Mouse (Mus musculus) central nervous system, embryonic 11.5 days (tissue): ENCODE results near the gene Pigq. TPM values are rescaled to one million over a fixed set of nuclear protein-coding genes. Genes with fewer than 3 reads are reported as not detected.

ENCODE experiments used
- polyA plus RNA-seq: library from polyadenylated mRNA; depleted of rRNA; stranded (reverse); fragments of >200 nt; gene quantifications from 2 replicates; pipeline ENCODE4 v1.2.3, GENCODE M21; 2012; rRNA removed

The Pigq gene
- polyA plus RNA-seq, result 78.0 and 105 TPM in 2 replicates

DNA sequence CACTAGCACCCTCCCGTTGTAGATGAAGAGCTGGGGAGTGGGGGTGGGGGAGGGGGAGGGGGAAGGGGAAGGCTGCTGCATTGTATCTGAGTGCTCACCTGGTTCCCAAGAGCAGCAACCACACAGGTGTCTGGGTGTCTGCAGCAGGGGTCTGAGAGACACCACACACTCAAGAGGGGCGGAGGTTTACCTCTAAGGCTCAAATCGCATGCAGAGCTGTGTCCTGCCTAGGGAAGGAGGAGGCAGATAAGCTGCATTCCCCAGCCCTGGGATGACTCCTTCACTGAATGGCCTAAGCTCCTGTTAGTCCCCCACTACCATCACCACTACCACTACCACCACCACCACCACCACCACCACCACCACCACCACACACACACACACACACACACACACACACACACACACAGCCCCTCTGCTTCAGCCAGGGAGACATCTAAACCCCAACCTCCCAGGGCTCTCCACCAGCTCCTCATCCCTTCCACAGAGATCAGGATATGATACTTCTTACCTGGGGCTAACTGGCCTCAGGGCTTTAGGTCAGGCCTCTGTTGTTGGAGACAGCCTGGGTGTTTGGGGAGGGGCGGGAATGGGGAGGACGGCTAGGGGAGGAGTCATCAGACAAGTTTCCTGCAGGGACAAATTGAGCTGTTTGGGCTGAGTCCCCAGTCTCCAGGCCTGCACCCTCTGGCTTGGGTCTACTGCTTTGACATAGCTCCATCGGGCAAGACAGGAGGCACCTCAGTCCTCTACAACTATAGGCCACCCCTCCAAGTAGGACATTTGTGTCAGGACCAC lies at the start of gene Pigq, which contains the start of gene Nhlrc4:
Gene Pigq, minus strand, starts transcription at position 571 of the 798 bp plus-strand sequence.
Gene Nhlrc4, minus strand, starts transcription at position 596 of the 798 bp plus-strand sequence.

DNA sequence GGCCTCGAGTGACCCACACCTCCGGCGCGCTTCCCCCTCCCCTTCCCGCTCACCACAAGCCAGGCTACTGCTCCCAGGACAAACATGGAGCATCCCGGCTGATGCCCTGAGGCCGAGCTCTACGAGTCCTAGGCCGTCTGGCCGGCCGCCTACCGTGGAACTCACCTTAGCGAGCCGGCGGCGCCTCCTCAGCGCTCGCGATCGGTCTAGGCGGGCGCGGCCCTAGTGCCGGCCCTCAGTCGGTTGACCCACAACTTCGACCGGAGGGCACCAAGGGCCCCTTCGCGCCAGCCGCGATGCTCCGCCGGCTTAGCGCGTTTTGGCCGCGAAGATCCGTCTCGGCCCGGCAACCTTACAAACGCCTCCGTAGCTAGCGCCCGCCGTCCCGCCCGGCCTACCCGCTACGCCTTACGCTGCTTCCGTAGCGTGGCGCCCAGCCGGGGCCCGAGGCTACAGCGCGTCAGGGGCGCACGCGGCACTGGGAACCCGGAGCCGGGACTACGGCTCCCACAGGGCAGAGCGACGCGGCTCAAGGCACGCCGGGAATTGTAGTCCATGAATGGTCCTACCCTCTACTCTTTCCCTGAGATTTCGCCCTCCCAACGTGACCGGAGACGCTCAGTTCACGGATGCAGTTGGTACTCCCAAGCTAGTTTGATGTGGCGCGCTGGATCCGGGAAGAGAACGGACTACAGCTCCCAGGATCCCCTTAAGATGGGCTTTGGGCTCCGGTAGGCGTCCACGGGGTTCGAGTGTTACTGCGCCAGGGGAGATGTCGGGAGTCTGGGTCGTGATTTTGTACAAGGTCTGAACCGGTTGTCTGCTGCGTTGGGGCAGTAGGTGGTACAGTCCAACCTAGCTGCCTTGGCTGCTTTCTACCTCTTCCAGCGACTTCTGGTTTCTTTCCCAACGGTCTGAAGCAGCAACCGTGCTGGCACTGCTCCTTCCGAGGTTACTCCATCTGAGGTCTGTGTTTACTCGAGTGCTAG lies 40.9 kb upstream of the Pigq start, which contains the start of gene Capn15:
Gene Capn15, minus strand, starts transcription at position 491 of the 989 bp plus-strand sequence.

DNA sequence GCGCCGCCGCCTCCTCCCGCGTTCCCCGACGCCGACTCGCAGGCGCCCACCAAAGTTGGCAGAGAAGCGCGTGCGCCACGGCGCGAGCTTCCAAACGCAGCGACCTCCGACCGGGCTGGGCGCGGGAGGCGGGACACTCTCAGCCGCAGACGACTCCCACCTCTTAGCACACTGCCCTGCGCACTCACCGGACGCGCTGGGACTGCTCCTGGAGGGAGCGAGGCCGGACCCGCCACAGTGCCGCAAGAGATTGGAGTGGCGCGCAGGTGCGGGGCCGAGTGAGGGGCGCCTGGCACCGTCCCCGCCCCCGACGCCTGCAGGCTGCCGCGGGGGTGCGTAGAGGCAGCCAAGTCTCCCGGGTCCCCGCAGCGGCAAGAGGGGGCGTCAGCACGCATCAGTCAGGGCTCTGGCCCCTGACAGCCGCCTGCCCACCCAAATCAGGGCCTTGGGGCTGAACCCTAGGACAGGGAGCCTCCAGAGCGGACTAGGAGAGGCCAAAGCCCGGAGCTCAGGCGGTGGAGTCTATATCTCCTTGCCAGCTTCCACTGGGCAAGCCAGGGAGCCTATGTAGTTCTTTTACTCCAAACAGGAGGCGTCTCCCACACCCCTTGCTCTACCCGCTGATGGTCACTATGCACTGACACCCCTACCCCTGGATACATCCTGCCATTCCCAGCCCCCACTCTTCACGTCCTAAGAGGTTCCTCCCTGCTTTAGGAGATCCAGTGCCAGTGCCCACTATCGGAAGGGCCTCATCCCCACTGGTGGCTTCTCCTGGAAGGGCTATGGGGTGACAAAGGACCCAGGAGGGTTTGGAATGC lies 7.3 kb upstream of the Pigq start, which contains the start of gene A930017K11Rik:
Gene A930017K11Rik, minus strand, starts transcription at position 763 of the 821 bp plus-strand sequence.

DNA sequence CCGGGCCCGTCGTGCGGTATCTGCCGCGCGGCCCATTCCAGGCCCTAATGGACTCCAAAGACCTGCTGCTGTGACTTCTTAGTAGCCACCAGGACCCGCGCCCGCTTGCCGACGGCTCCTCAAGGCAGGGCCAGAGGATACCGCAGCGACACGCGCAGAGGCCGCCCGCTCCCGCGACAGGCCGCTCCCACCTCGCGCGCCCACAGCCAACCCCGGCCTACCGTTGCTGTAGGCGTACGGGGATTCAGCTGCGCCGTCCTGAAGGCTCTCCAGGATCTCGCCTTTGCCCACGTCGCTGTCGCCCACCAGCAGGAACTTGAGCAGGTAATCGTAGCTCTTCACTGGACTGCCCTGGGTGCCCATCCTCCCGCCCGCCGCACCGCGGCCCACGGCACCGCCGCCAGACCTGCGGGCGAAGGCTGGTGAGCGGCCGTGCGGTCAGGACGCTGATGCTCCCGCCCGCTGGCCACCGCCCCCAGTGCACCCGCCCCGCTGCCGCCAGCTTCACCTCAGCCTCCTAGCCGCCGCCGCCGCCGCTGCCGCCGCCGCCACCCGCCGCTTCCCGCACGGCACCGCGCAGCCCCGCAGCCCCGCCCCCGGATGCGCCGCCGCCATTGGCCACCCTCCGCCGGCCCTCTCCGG lies 25.5 kb downstream of the Pigq start, which contains the start of gene Rab40c:
Gene Rab40c, minus strand, starts transcription at position 584 of the 642 bp plus-strand sequence.

DNA sequence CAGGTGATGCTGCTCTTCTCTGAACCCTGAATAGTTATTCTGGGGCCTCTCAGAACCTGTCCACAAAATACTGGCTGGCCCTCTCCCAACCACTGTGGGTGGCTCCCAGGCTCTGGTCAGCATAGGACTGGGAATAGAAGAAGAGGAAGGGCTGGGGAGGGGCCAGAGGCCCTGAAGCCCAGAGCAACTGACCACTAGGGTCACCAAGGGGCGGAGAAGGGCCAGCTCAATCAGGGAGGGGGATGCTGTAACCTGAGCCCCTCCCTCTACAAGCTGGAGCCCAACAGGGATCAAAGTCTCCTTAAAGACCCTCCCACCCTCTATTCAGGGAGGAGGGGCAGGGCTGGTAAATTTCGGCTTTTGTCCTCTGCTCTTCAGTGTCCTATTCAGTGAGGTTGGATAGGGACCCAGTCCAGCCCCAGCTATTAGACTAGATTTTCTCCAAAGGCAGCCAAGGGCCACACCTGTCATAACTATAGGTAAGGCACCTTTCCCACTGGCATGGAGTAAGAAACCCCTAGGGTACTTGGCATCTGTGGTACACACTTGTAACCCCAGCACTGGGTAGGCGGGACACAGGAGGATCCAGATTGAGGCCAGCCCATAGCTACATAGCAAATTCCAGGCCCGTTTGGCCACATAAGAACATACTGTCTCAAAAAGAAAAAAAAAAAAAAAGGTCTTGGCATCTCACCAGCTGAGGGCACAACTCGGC lies 64.4 kb downstream of the Pigq start, which contains the start of gene Wfikkn1:
Gene Wfikkn1, minus strand, starts transcription at position 663 of the 715 bp plus-strand sequence.

Other genes with a start within 250 kb of the Pigq start
- gene Gng13, start 227.8 kb downstream of the Pigq start, polyA plus RNA-seq, result 0.26 and 0.48 TPM in 2 replicates
- 32.4 and 35.5 TPM in 2 replicates for gene Chtf18, start 217.5 kb downstream of the Pigq start, polyA plus RNA-seq
- gene Rpusd1, start 217.3 kb downstream of the Pigq start, polyA plus RNA-seq, result 18.4 and 32.8 TPM in 2 replicates
- gene Mslnl, start 208.9 kb downstream of the Pigq start, polyA plus RNA-seq, result 0.02 and 0.05 TPM in 2 replicates
- 0.12 and 0.66 TPM in 2 replicates for gene Msln, start 190.6 kb downstream of the Pigq start, polyA plus RNA-seq
- gene Narfl, start 171.2 kb downstream of the Pigq start, polyA plus RNA-seq, result 16.3 and 21.2 TPM in 2 replicates
- 111 and 132 TPM in 2 replicates for gene Haghl, start 159.3 kb downstream of the Pigq start, polyA plus RNA-seq
- 0.09 and 0.10 TPM in 2 replicates for gene Ccdc78, start 158.4 kb downstream of the Pigq start, polyA plus RNA-seq
- 88.5 and 121 TPM in 2 replicates for gene Fam173a, start 152.0 kb downstream of the Pigq start, polyA plus RNA-seq
- gene AC134908.4, start 149.3 kb downstream of the Pigq start, polyA plus RNA-seq, result 0.35 TPM in 1 of 2 replicates, not detected in the other
- 185 and 306 TPM in 2 replicates for gene Metrn, start 147.8 kb downstream of the Pigq start, polyA plus RNA-seq
- 22.0 and 23.9 TPM in 2 replicates for gene Fbxl16, start 135.9 kb downstream of the Pigq start, polyA plus RNA-seq
- 31.7 and 41.2 TPM in 2 replicates for gene Wdr24, start 121.3 kb downstream of the Pigq start, polyA plus RNA-seq
- gene Jmjd8, start 116.1 kb downstream of the Pigq start, polyA plus RNA-seq, result 40.7 and 69.5 TPM in 2 replicates
- 262 and 275 TPM in 2 replicates for gene Stub1, start 111.5 kb downstream of the Pigq start, polyA plus RNA-seq
- 10.0 and 12.2 TPM in 2 replicates for gene Rhbdl1, start 107.6 kb downstream of the Pigq start, polyA plus RNA-seq
- gene Gm20683, start 103.2 kb downstream of the Pigq start, polyA plus RNA-seq, result 4.6 and 8.4 TPM in 2 replicates
- 83.1 and 93.9 TPM in 2 replicates for gene Rhot2, start 100.1 kb downstream of the Pigq start, polyA plus RNA-seq
- 66.2 and 66.6 TPM in 2 replicates for gene Wdr90, start 83.4 kb downstream of the Pigq start, polyA plus RNA-seq
- 7.2 and 8.3 TPM in 2 replicates for gene Mcrip2, start 76.2 kb downstream of the Pigq start, polyA plus RNA-seq
- gene Mettl26, start 69.9 kb downstream of the Pigq start, polyA plus RNA-seq, result 62.4 and 68.5 TPM in 2 replicates
- gene Wfikkn1, start 64.1 kb downstream of the Pigq start, polyA plus RNA-seq, result 1.1 and 1.2 TPM in 2 replicates
- gene Rab40c, start 25.2 kb downstream of the Pigq start, polyA plus RNA-seq, result 37.2 and 44.0 TPM in 2 replicates
- gene Nhlrc4, start within 50 bp of the Pigq start, polyA plus RNA-seq, result 0.52 and 0.92 TPM in 2 replicates
- gene A930017K11Rik, start 7.6 kb upstream of the Pigq start, polyA plus RNA-seq, result 0.10 TPM in 2 replicates
- gene Capn15, start 40.9 kb upstream of the Pigq start, polyA plus RNA-seq, result 30.1 and 36.6 TPM in 2 replicates
- gene Rab11fip3, start 124.6 kb upstream of the Pigq start, polyA plus RNA-seq, result 49.1 and 66.0 TPM in 2 replicates
- gene Decr2, start 145.4 kb upstream of the Pigq start, polyA plus RNA-seq, result 19.8 and 26.5 TPM in 2 replicates
- 77.4 and 109 TPM in 2 replicates for gene Nme4, start 150.7 kb upstream of the Pigq start, polyA plus RNA-seq
- gene Tmem8, start 168.4 kb upstream of the Pigq start, polyA plus RNA-seq, result 3.2 and 4.4 TPM in 2 replicates
- gene Mrpl28, start 178.6 kb upstream of the Pigq start, polyA plus RNA-seq, result 110 and 143 TPM in 2 replicates
- gene Axin1, start 193.8 kb upstream of the Pigq start, polyA plus RNA-seq, result 36.2 and 73.6 TPM in 2 replicates